ENCODE assay signal across 8 mouse cellular contexts in genomic region chr12:113140616-113141411, GRCm38 (mm10). TPM values are rescaled to one million over a fixed set of nuclear protein-coding genes. Genes with fewer than 3 reads are reported as not detected.
DNase-seq lines count a peak whose midpoint lies in the region; ATAC-seq and TF ChIP-seq lines count a peak whose summit lies in the region.

No protein-coding gene starts in this region.

- no peaks in the 10 kb centered on the region for H3K9me3 ChIP-seq in intestine, postnatal 0 days (ENCODE audit: control insufficient read depth)
- H3K9me3 ChIP-seq in liver, postnatal 0 days (ENCODE audit: low read length), result no peaks in the 10 kb centered on the region
- no peaks in the 10 kb centered on the region for H3K9me3 ChIP-seq in neural tube, embryonic 15.5 days (replicated peaks)

- peaks cover 20% of the 10 kb centered on the region for H3K36me3 ChIP-seq in heart, adult 2 months (ENCODE audit: control insufficient read depth, insufficient read depth, low read length)
- H3K36me3 ChIP-seq in intestine, postnatal 0 days (ENCODE audit: control insufficient read depth, insufficient read depth), result peaks cover 30% of the 10 kb centered on the region
- H3K36me3 ChIP-seq in liver, postnatal 0 days (replicated peaks; ENCODE audit: insufficient read depth, low read length), result peaks cover 17% of the 10 kb centered on the region
- peaks cover 46% of the 10 kb centered on the region for H3K36me3 ChIP-seq in neural tube, embryonic 15.5 days

- TF ChIP-seq EP300 in heart, adult 2 months (IDR thresholded peaks at IDR 0.05; ENCODE audit: insufficient read depth, low read depth, low read length), result 0 out of 2 replicates have a peak, but pooled peaks have one; percentile 65
- TF ChIP-seq EP300 in liver, postnatal 0 days (IDR thresholded peaks at IDR 0.05; ENCODE audit: low read depth), result no peak

- peak; percentile 2; the same call in 1 of the 2 replicates for ATAC-seq in intestine, postnatal 0 days
- ATAC-seq in liver, postnatal 0 days, result peak; percentile 52
- peak; percentile 18 for ATAC-seq in neural tube, embryonic 15.5 days (ENCODE audit: low FRiP score)

- peak overlapping the region; percentile 95 for H3K4me3 ChIP-seq in brown adipose tissue, adult 24 weeks (ENCODE audit: insufficient read depth, low read depth, low read length)
- peak overlapping the region; percentile 84 for H3K4me3 ChIP-seq in heart, adult 2 months
- H3K4me3 ChIP-seq in intestine, postnatal 0 days (ENCODE audit: low read depth, low read length), result peak overlapping the region; percentile 51
- H3K4me3 ChIP-seq in liver, postnatal 0 days (ENCODE audit: low read depth, low read length), result peak overlapping the region; percentile 50
- peak overlapping the region; percentile 71 for H3K4me3 ChIP-seq in neural tube, embryonic 15.5 days (replicated peaks)

- peak overlapping the region; percentile 99 for H3K9ac ChIP-seq in heart, adult 2 months (ENCODE audit: low read depth, low read length)
- peak overlapping the region; percentile 47 for H3K9ac ChIP-seq in intestine, postnatal 0 days (ENCODE audit: low read depth, low read length)
- peak overlapping the region; percentile 56 for H3K9ac ChIP-seq in liver, postnatal 0 days (replicated peaks)
- peak overlapping the region; percentile 59 for H3K9ac ChIP-seq in neural tube, embryonic 15.5 days (replicated peaks)

- no peak for TF ChIP-seq CTCF in heart, adult 2 months (IDR thresholded peaks at IDR 0.05)
- TF ChIP-seq CTCF in intestine, postnatal 0 days (IDR thresholded peaks at IDR 0.05; ENCODE audit: low read depth), result no peak
- TF ChIP-seq CTCF in liver, postnatal 0 days (IDR thresholded peaks at IDR 0.05; ENCODE audit: low read depth), result no peak

- 0 out of 2 replicates have a peak, but pooled peaks cover 1% of the 10 kb centered on the region for H3K79me2 ChIP-seq in heart, adult 2 months (replicated peaks; ENCODE audit: control insufficient read depth, insufficient read depth, low read length)

- H3K4me1 ChIP-seq in brown adipose tissue, adult 24 weeks (ENCODE audit: control insufficient read depth, insufficient read depth, insufficient read length, low read length), result peaks cover 12% of the 10 kb centered on the region; the same call in 1 of the 2 replicates
- H3K4me1 ChIP-seq in heart, adult 2 months (ENCODE audit: control insufficient read depth, insufficient read depth, low read length), result peaks cover 27% of the 10 kb centered on the region
- 0 out of 2 replicates have a peak, but pooled peaks cover 4% of the 10 kb centered on the region for H3K4me1 ChIP-seq in intestine, postnatal 0 days (replicated peaks; ENCODE audit: control insufficient read depth, insufficient read depth, low read length)
- peaks cover 29% of the 10 kb centered on the region for H3K4me1 ChIP-seq in liver, postnatal 0 days (ENCODE audit: insufficient read depth)
- H3K4me1 ChIP-seq in neural tube, embryonic 15.5 days, result peaks cover 53% of the 10 kb centered on the region

- DNase-seq in embryo, embryonic 10 days (ENCODE audit: low spot score), result peak; percentile 36
- DNase-seq in embryo, embryonic 11 days, result no peak
- DNase-seq in heart, adult 2 months, result peak; percentile 80 to 84
- peak; percentile 62 for DNase-seq in liver, postnatal 0 days
- DNase-seq in cerebellum, adult 18-20 months, result no peak

- peak overlapping the region; percentile 95 for H3K27ac ChIP-seq in brown adipose tissue, adult 24 weeks (replicated peaks; ENCODE audit: low read depth, low read length)
- H3K27ac ChIP-seq in heart, adult 2 months, result peak overlapping the region; percentile 100
- peak overlapping the region; percentile 62 for H3K27ac ChIP-seq in intestine, postnatal 0 days (ENCODE audit: low read depth, low read length)
- H3K27ac ChIP-seq in liver, postnatal 0 days (ENCODE audit: low read depth), result peak overlapping the region; percentile 74
- H3K27ac ChIP-seq in neural tube, embryonic 15.5 days (replicated peaks), result peak overlapping the region; percentile 89

- no peaks in the 10 kb centered on the region for H3K27me3 ChIP-seq in heart, adult 2 months (ENCODE audit: control insufficient read depth, insufficient read depth, low read length)
- peaks cover 29% of the 10 kb centered on the region for H3K27me3 ChIP-seq in intestine, postnatal 0 days (replicated peaks; ENCODE audit: control insufficient read depth, insufficient read depth, low read length)
- peaks cover 31% of the 10 kb centered on the region for H3K27me3 ChIP-seq in liver, postnatal 0 days (ENCODE audit: insufficient read depth, low read length)
- H3K27me3 ChIP-seq in neural tube, embryonic 15.5 days (replicated peaks), result no peaks in the 10 kb centered on the region

- TF ChIP-seq POLR2A in heart, adult 2 months (IDR thresholded peaks at IDR 0.05; ENCODE audit: insufficient read depth, low read depth, low read length), result no peak; the same call in 1 of the 2 replicates

- intact Hi-C loops in heart, adult 2 months (cut with DNase I), result loop anchor here (1.0 to 5.0 kb wide), 2 partner anchors 14 to 189 kb away; no protein-coding TSS in a partner anchor

- 1% methylated on average over 49 of the region's 49 CpGs for WGBS in heart, adult 2 months
- 4% methylated on average over 49 of the region's 49 CpGs for WGBS in intestine, postnatal 0 days
- WGBS in liver, postnatal 0 days (ENCODE audit: insufficient replicate concordance), result 2% methylated on average over 49 of the region's 49 CpGs
- WGBS in neural tube, embryonic 15.5 days, result 2% methylated on average over 49 of the region's 49 CpGs

- H3K4me2 ChIP-seq in intestine, postnatal 0 days (replicated peaks; ENCODE audit: low read depth), result peak overlapping the region; percentile 89
- peak overlapping the region; percentile 87 for H3K4me2 ChIP-seq in liver, postnatal 0 days (ENCODE audit: low read depth, low read length)
- peak overlapping the region; percentile 60 for H3K4me2 ChIP-seq in neural tube, embryonic 15.5 days

RNA-seq across cellular contexts. Expression of gene Crip2, which starts 0.8 kb away (rescaled TPM):
- polyA plus RNA-seq in brown adipose tissue, adult 24 weeks (2012; ENCODE audit: insufficient read depth, insufficient read length, missing spikeins), result 29.0 and 29.8 TPM in 2 replicates
- 1,000 to 10,000 TPM; 1,390 to 1,660 TPM for total RNA-seq in heart, adult 2 months (2021)
- polyA plus RNA-seq in heart, adult 2 months (2012; rRNA removed), result 3,159 and 3,188 TPM in 2 replicates
- polyA plus RNA-seq in intestine, postnatal 0 days (2015; fragmentation: Nextera tagmentation; extraction: Ambion mirVana), result 90.4 and 96.8 TPM in 2 replicates
- 65.1 and 67.4 TPM in 2 replicates for polyA plus RNA-seq in liver, postnatal 0 days (2015; fragmentation: Nextera tagmentation; extraction: Ambion mirVana)
- 259 and 289 TPM in 2 replicates for polyA plus RNA-seq in neural tube, embryonic 15.5 days (2015; fragmentation: Nextera tagmentation; extraction: Ambion mirVana)

RNA-seq across cellular contexts. Expression of gene Crip1, which starts 5.3 kb away (rescaled TPM):
- 117 and 127 TPM in 2 replicates for polyA plus RNA-seq in brown adipose tissue, adult 24 weeks (2012; ENCODE audit: insufficient read depth, insufficient read length, missing spikeins)
- total RNA-seq in heart, adult 2 months (2021), result 100 to 1,000 TPM; 194 to 200 TPM
- polyA plus RNA-seq in heart, adult 2 months (2012; rRNA removed), result 429 and 531 TPM in 2 replicates
- 1,918 and 1,992 TPM in 2 replicates for polyA plus RNA-seq in intestine, postnatal 0 days (2015; fragmentation: Nextera tagmentation; extraction: Ambion mirVana)
- polyA plus RNA-seq in liver, postnatal 0 days (2015; fragmentation: Nextera tagmentation; extraction: Ambion mirVana), result 174 and 181 TPM in 2 replicates
- 53.4 and 404 TPM in 2 replicates for polyA plus RNA-seq in neural tube, embryonic 15.5 days (2015; fragmentation: Nextera tagmentation; extraction: Ambion mirVana)

RNA-seq across cellular contexts. Expression of gene Tedc1, which starts 15.4 kb away (rescaled TPM):
- not detected in 2 replicates for polyA plus RNA-seq in brown adipose tissue, adult 24 weeks (2012; ENCODE audit: insufficient read depth, insufficient read length, missing spikeins)
- total RNA-seq in heart, adult 2 months (2021), result under 1 TPM; 0.34 to 0.52 TPM
- polyA plus RNA-seq in heart, adult 2 months (2012; rRNA removed), result 0.45 and 0.67 TPM in 2 replicates
- polyA plus RNA-seq in intestine, postnatal 0 days (2015; fragmentation: Nextera tagmentation; extraction: Ambion mirVana), result 5.5 and 6.8 TPM in 2 replicates
- 3.9 and 4.6 TPM in 2 replicates for polyA plus RNA-seq in liver, postnatal 0 days (2015; fragmentation: Nextera tagmentation; extraction: Ambion mirVana)
- 19.6 and 36.6 TPM in 2 replicates for polyA plus RNA-seq in neural tube, embryonic 15.5 days (2015; fragmentation: Nextera tagmentation; extraction: Ambion mirVana)

RNA-seq across cellular contexts. Expression of gene Mta1, which starts 42.7 kb away (rescaled TPM):
- polyA plus RNA-seq in brown adipose tissue, adult 24 weeks (2012; ENCODE audit: insufficient read depth, insufficient read length, missing spikeins), result 19.6 and 20.6 TPM in 2 replicates
- 10 to 100 TPM; 44.8 to 54.8 TPM for total RNA-seq in heart, adult 2 months (2021)
- 35.4 and 42.4 TPM in 2 replicates for polyA plus RNA-seq in heart, adult 2 months (2012; rRNA removed)
- 4.9 and 5.6 TPM in 2 replicates for polyA plus RNA-seq in intestine, postnatal 0 days (2015; fragmentation: Nextera tagmentation; extraction: Ambion mirVana)
- 3.6 and 3.9 TPM in 2 replicates for polyA plus RNA-seq in liver, postnatal 0 days (2015; fragmentation: Nextera tagmentation; extraction: Ambion mirVana)
- polyA plus RNA-seq in neural tube, embryonic 15.5 days (2015; fragmentation: Nextera tagmentation; extraction: Ambion mirVana), result 14.3 and 15.0 TPM in 2 replicates

RNA-seq across cellular contexts. Expression of gene Tmem121, which starts 44.9 kb away (rescaled TPM):
- not detected in 2 replicates for polyA plus RNA-seq in brown adipose tissue, adult 24 weeks (2012; ENCODE audit: insufficient read depth, insufficient read length, missing spikeins)
- under 1 TPM in 1 of 2 experiments, not detected in 1; 0.18 TPM for total RNA-seq in heart, adult 2 months (2021)
- 0.41 TPM in 1 of 2 replicates, not detected in the other for polyA plus RNA-seq in heart, adult 2 months (2012; rRNA removed)
- polyA plus RNA-seq in intestine, postnatal 0 days (2015; fragmentation: Nextera tagmentation; extraction: Ambion mirVana), result 3.4 and 3.5 TPM in 2 replicates
- polyA plus RNA-seq in liver, postnatal 0 days (2015; fragmentation: Nextera tagmentation; extraction: Ambion mirVana), result 0.20 and 0.21 TPM in 2 replicates
- 47.2 and 52.2 TPM in 2 replicates for polyA plus RNA-seq in neural tube, embryonic 15.5 days (2015; fragmentation: Nextera tagmentation; extraction: Ambion mirVana)

Comparison
In these comparisons a context has a peak if more than half of its experiments do, and no peak if none do; other contexts are left out.
1. DNase-seq: peak in embryo, embryonic 10 days (single experiment), heart, adult 2 months (2 of 2) and liver, postnatal 0 days (single experiment); none in embryo, embryonic 11 days (single experiment) and cerebellum, adult 18-20 months (0 of 2).
2. H3K9ac ChIP-seq: peak in every context shown above with its lines; median percentile 99 in heart, adult 2 months; 59 in neural tube, embryonic 15.5 days; 56 in liver, postnatal 0 days; 47 in intestine, postnatal 0 days.
3. ATAC-seq: peak in every context shown above with its lines; median percentile 52 in liver, postnatal 0 days; 18 in neural tube, embryonic 15.5 days; 2 in intestine, postnatal 0 days.
4. RNA of gene Crip2, which starts 0.8 kb away (polyA plus RNA-seq): 3,159 to 3,188 TPM in heart, adult 2 months; 259 to 289 TPM in neural tube, embryonic 15.5 days, 90.4 to 96.8 TPM in intestine, postnatal 0 days, 65.1 to 67.4 TPM in liver, postnatal 0 days and 29.0 to 29.8 TPM in brown adipose tissue, adult 24 weeks; every median in the first group is over 10 times any median in the second.
5. Peak in every context shown above with its lines, with median percentiles within 50 percentile points of each other: H3K27ac ChIP-seq, H3K4me3 ChIP-seq and H3K4me2 ChIP-seq.